Mouse (Mus musculus) kidney, postnatal 0 days (tissue): ENCODE measurements at regions not wholly inside any gene's neighbourhood (a gene's known extent, or its start where the extent isn't known, plus 50 kb on each side); places are given as distances from the start of the nearest gene placed in this dataset.
"Not testable (repeated sequence)": the region's sequence is repeated elsewhere in the genome, so short reads cannot be mapped to it uniquely, and the experiment has no call there.

ENCODE experiments used
- ATAC-seq: fragments of 200-750 bp; cut with Nextera tagmentation; replicated peaks from 2 replicates; pipeline ENCODE4 v1.8.0; 2017; ENCODE audit warnings: low read depth, moderate number of reproducible peaks, moderate TSS enrichment, moderate library complexity; ENCODE audit not compliant: low FRiP score
- DNase-seq: peaks from one replicate; pipeline ENCODE4 v3.0.0-alpha.2; 2016; ENCODE audit warnings: low spot score
- H3K27ac ChIP-seq: fragments of 300-500 bp; sonication (generic); 2 replicates; pipeline ENCODE4 v1.5.1; 2014; ENCODE audit warnings: mild to moderate bottlenecking
- H3K27me3 ChIP-seq: fragments of 300-500 bp; sonication (generic); 2 replicates; pipeline ENCODE4 v1.6.1; 2014; ENCODE audit warnings: low read length, mixed read lengths; ENCODE audit not compliant: insufficient read depth
- H3K36me3 ChIP-seq: fragments of 300-500 bp; sonication (generic); 2 replicates; pipeline ENCODE4 v1.6.1; 2014; ENCODE audit warnings: low read length, mixed read lengths; ENCODE audit not compliant: insufficient read depth
- H3K4me1 ChIP-seq: fragments of 300-500 bp; sonication (generic); replicated peaks from 2 replicates; pipeline ENCODE4 v1.6.1; 2014; ENCODE audit warnings: antibody characterized with exemption, low read length, mixed read lengths; ENCODE audit not compliant: insufficient read depth
- H3K4me2 ChIP-seq: fragments of 300-500 bp; sonication (generic); 2 replicates; pipeline ENCODE4 v1.6.1; 2014; ENCODE audit warnings: mild to moderate bottlenecking, low read length, moderate library complexity, mixed read lengths
- H3K4me3 ChIP-seq: fragments of 300-500 bp; sonication (generic); replicated peaks from 2 replicates; pipeline ENCODE4 v1.5.1; 2014; ENCODE audit warnings: low read depth, low read length
- H3K9ac ChIP-seq: fragments of 300-500 bp; sonication (generic); 2 replicates; pipeline ENCODE4 v1.6.1; 2014; ENCODE audit warnings: low read depth, low read length
- H3K9me3 ChIP-seq: fragments of 300-500 bp; sonication (generic); replicated peaks from 2 replicates; pipeline ENCODE4 v1.6.1; 2016; ENCODE audit warnings: low read length, inconsistent platforms, mixed read lengths
- CTCF ChIP-seq: IDR thresholded peaks from 2 replicates; pipeline ENCODE4 v1.5.1; 2016; ENCODE audit warnings: antibody characterized with exemption, low read depth, mild to moderate bottlenecking, moderate library complexity
- WGBS: fragments of 180-500 bp; shearing (Covaris S2); extraction: QIAGEN DNeasy Blood & Tissue Kit; methylation state at CpG from one replicate; pipeline ENCODE4 v1.1.7; 2014; 5-methylcytosine and 5-hydroxymethylcytosine counted together

GRCm38 (mm10) chr11:25057543-25057942, 979.7 kb downstream of the Bcl11a start:
- DNase-seq: peak; percentile 30
- no peak for TF ChIP-seq CTCF
- no peak overlapping the region for H3K27ac ChIP-seq
- H3K27me3 ChIP-seq: no peaks in the 10 kb centered on the region
- no peaks in the 10 kb centered on the region for H3K9me3 ChIP-seq
- 16% methylated on average over 2 of the region's 2 CpGs for WGBS
- no peak overlapping the region for H3K9ac ChIP-seq
- peak; percentile 65; the same call in 1 of the 2 replicates for ATAC-seq
- H3K4me1 ChIP-seq: 0 out of 2 replicates have a peak, but pooled peaks cover 3% of the 10 kb centered on the region
- H3K4me2 ChIP-seq: peak overlapping the region; percentile 39; the same call in 1 of the 2 replicates
- no peaks in the 10 kb centered on the region for H3K36me3 ChIP-seq
- H3K4me3 ChIP-seq: no peak overlapping the region

DNA sequence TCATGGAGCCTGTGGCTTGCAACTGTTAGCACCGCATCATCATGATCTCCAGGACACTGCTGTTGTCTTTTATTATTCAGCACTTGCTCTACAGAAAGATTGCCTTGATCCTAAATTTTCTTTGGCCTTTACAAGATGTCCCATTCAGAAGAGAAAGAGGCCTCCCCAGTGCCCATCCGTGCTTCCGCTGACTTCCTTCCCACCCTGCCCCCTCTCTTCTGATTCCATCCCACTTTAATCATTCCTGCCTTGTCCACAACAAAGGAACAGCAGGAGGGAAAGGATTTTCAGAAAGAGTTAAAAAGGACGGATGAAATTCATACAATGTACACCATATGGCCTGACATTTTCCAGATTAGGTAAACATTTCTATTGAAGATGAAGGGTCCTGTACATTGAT, 985.2 kb downstream of the Bcl11a start:
- no peaks in the 10 kb centered on the region for H3K27me3 ChIP-seq
- no peak for DNase-seq
- H3K4me2 ChIP-seq: no peak overlapping the region
- H3K36me3 ChIP-seq: no peaks in the 10 kb centered on the region
- no peak for ATAC-seq
- 51% methylated on average over 4 of the region's 4 CpGs for WGBS
- no peaks in the 10 kb centered on the region for H3K4me1 ChIP-seq
- no peak overlapping the region for H3K4me3 ChIP-seq
- no peak for TF ChIP-seq CTCF
- H3K27ac ChIP-seq: no peak overlapping the region
- H3K9me3 ChIP-seq: no peaks in the 10 kb centered on the region
- H3K9ac ChIP-seq: no peak overlapping the region

GRCm38 (mm10) chr11:25063978-25064377, 986.1 kb downstream of the Bcl11a start:
- Histone ChIP-seq H3K9ac (no peak overlapping the region), H3K4me1 (no peaks in the 10 kb centered on the region), H3K27me3 (no peaks in the 10 kb centered on the region), H3K36me3 (no peaks in the 10 kb centered on the region), H3K4me3 (no peak overlapping the region), H3K27ac (no peak overlapping the region), H3K4me2 (no peak overlapping the region), H3K9me3 (no peaks in the 10 kb centered on the region)
- no peak for TF ChIP-seq CTCF
- WGBS: 40% methylated on average over 2 of the region's 2 CpGs
- no peak for ATAC-seq
- DNase-seq: no peak

- H3K4me3 ChIP-seq, DNase-seq, H3K9me3 ChIP-seq, ATAC-seq, H3K27ac ChIP-seq, H3K36me3 ChIP-seq, H3K4me2 ChIP-seq, H3K4me1 ChIP-seq, H3K27me3 ChIP-seq, H3K9ac ChIP-seq: not testable (repeated sequence)
- 89% methylated on average over 3 of the region's 3 CpGs for WGBS
Observed at GRCm38 (mm10) chr11:25099976-25100375, 1022.1 kb downstream of the Bcl11a start.

- ATAC-seq: peak; percentile 36; the same call in 1 of the 2 replicates
Observed at GRCm38 (mm10) chr11:25104432-25104831, 1026.6 kb downstream of the Bcl11a start.

DNA sequence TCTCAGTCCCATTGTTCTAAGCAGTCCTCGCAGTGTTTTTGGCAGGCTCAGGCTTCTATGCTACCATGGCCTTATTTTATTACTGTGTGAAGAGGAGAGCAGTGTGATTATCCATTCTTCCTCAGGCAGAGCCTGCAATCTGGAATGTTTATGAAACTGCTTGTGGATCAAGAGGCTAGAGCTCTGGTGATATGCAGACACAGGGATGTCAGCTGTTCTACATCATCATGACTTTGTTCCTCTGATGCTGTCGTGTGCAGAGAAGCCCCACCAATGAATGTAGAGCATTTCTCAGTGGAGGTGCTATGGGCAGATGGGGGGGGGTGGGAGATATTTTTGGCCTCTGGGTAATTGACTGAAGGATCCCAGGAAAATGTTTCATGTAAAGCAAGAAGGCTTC, 1046.6 kb downstream of the Bcl11a start:
- TF ChIP-seq CTCF: no peak
- no peaks in the 10 kb centered on the region for H3K9me3 ChIP-seq
- H3K27me3 ChIP-seq: no peaks in the 10 kb centered on the region
- H3K27ac ChIP-seq: no peak overlapping the region
- H3K4me1 ChIP-seq: no peaks in the 10 kb centered on the region
- H3K4me2 ChIP-seq: no peak overlapping the region
- H3K9ac ChIP-seq: no peak overlapping the region
- no peaks in the 10 kb centered on the region for H3K36me3 ChIP-seq
- DNase-seq: peak; percentile 28
- 40% methylated on average over 2 of the region's 2 CpGs for WGBS
- ATAC-seq: no peak
- no peak overlapping the region for H3K4me3 ChIP-seq

More at GRCm38 (mm10) chr11:25104432-25104831, 1026.6 kb downstream of the Bcl11a start:
- no peak overlapping the region for H3K27ac ChIP-seq
- DNase-seq: peak; percentile 54
- no peak overlapping the region for H3K9ac ChIP-seq
- no peaks in the 10 kb centered on the region for H3K9me3 ChIP-seq
- H3K27me3 ChIP-seq: no peaks in the 10 kb centered on the region
- H3K36me3 ChIP-seq: no peaks in the 10 kb centered on the region
- TF ChIP-seq CTCF: no peak
- WGBS: 44% methylated on average over 8 of the region's 8 CpGs
- H3K4me1 ChIP-seq: no peaks in the 10 kb centered on the region
- H3K4me2 ChIP-seq: no peak overlapping the region
- no peak overlapping the region for H3K4me3 ChIP-seq

- Histone ChIP-seq H3K36me3 (no peaks in the 10 kb centered on the region), H3K9me3 (no peaks in the 10 kb centered on the region), H3K4me1 (no peaks in the 10 kb centered on the region), H3K4me2 (no peak overlapping the region), H3K4me3 (no peak overlapping the region), H3K27ac (no peak overlapping the region), H3K27me3 (no peaks in the 10 kb centered on the region), H3K9ac (no peak overlapping the region)
- 68% methylated on average over 2 of the region's 2 CpGs for WGBS
- DNase-seq: no peak
- no peak for ATAC-seq
- TF ChIP-seq CTCF: no peak
Observed at GRCm38 (mm10) chr11:25142226-25142625, 1064.4 kb downstream of the Bcl11a start.
